Mouse (Mus musculus) pancreas, adult 10 weeks (tissue): ENCODE results near the gene Gm5737. TPM values are rescaled to one million over a fixed set of nuclear protein-coding genes. Genes with fewer than 3 reads are reported as not detected.

Experiments used
- polyA plus RNA-seq: library from polyadenylated mRNA; stranded (reverse); fragments of 350-450 nt; fragmentation: Illumina TruSeq; extraction: RNeasy Lipid Tissue Mini Kit (QIAGEN cat#74804); gene quantifications from one replicate; pipeline ENCODE4 v1.2.3, GENCODE M21; 2015; ENCODE audit warnings: low read depth, low replicate concordance; ENCODE audit not compliant: insufficient read depth

Gm5737 gene
- not detected for polyA plus RNA-seq

DNA sequence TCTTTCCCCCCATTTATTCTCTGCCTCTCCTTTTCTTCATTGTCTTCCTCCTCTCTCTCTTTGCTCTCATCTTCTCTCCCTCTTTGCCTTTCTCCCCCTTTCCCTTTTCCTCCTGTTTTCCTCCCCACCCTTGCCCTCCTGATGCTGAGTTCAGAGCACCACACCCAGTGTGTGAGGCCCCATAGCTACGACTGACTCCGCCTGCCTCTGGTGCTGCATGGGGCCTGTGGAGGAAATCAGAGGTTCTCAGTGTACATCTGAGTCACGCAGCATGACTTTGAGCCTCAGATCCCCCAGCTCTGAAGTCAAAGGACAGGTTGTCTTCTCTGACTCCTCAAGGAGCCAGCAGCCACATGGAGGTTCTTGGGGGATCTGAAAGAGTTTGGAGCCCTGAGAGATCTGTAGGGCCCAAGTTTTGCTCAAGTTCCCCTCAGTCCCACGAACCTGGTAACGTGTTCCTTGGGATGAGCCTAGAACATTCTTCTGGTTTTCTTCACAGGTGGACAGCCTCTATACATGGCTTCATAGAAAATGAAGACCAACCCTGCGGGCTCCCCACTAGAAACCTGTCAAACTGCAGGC is at the start of gene Gm5737:
TSS of gene Gm5737 (plus strand) at position 532 of the 582 bp plus-strand sequence.

DNA sequence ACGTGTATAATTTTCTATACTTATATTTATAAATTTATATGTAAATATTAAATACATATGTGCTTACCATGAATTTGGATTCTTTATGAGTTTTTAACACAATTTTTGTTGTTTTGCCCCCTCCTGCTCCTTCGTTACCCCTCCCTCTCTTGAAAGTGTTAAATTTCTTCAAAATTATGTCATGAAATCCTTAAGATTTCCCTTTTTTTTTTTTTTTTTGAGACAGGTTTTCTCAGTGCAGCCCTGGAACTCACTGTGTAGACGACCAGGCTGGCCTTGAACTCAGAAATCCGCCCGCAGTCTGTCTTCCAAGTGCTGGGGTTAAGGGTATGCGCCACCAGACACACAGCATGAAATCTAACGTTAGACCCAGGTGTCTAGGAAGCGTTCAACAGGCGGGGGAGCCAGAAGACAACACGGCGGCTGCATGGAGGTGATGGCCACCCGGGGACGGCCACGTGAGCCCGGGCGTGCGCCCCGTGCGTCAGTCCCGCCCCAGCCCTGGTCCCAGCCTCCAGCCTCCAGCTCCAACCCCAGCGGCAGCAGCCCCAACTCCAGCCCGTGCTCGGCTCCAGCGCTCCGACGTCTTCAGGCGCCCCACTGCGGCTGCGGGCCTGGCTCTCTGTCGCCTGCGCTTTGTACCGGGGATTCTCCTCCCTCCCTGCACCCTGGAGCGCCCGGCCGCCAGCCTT is 30.3 kb downstream of the Gm5737 start, which contains the start of gene Eef2k:
TSS of gene Eef2k (plus strand) at position 487 of the 692 bp plus-strand sequence.

Other genes with a start within 250 kb of the Gm5737 start
- 35.2 TPM for gene Uqcrc2, start 177.2 kb upstream of the Gm5737 start, polyA plus RNA-seq
- gene Pdzd9, start 142.0 kb upstream of the Gm5737 start, polyA plus RNA-seq: not detected
- gene Mosmo, start 134.7 kb upstream of the Gm5737 start, polyA plus RNA-seq: 14.9 TPM
- 4.8 TPM for gene Vwa3a, start 73.0 kb upstream of the Gm5737 start, polyA plus RNA-seq
- gene Eef2k, start 30.5 kb downstream of the Gm5737 start, polyA plus RNA-seq: 11.0 TPM
- gene Polr3e, start 105.4 kb downstream of the Gm5737 start, polyA plus RNA-seq: 3.8 TPM
- 6.9 TPM for gene Cdr2, start 169.9 kb downstream of the Gm5737 start, polyA plus RNA-seq
- gene Mfsd13b, start 170.1 kb downstream of the Gm5737 start, polyA plus RNA-seq: 0.90 TPM
- 17.6 TPM for gene Mettl9, start 222.1 kb downstream of the Gm5737 start, polyA plus RNA-seq